Mouse (Mus musculus) midbrain, postnatal 0 days (tissue): ENCODE measurements at regions not wholly inside any gene's neighbourhood (a gene's known extent, or its start where the extent isn't known, plus 50 kb on each side); places are given as distances from the start of the nearest gene placed in this dataset.

Experiments
- ATAC-seq: fragments of 200-750 bp; cut with Nextera tagmentation; 2 replicates; pipeline ENCODE4 v1.8.0; 2017; ENCODE audit warnings: moderate number of reproducible peaks, mild to moderate bottlenecking, moderate TSS enrichment, moderate library complexity; ENCODE audit not compliant: low FRiP score
- DNase-seq: peaks from one replicate; pipeline ENCODE4 v3.0.0-alpha.2; 2015; ENCODE audit warnings: low spot score
- H3K27ac ChIP-seq: fragments of 300-500 bp; sonication (generic); 2 replicates; pipeline ENCODE4 v1.5.1; 2014; ENCODE audit warnings: low read depth, mild to moderate bottlenecking, low read length, mixed read lengths
- H3K27me3 ChIP-seq: fragments of 300-500 bp; sonication (generic); 2 replicates; pipeline ENCODE4 v1.6.1; 2014; ENCODE audit warnings: low read length, control low read depth, mixed read lengths; ENCODE audit not compliant: insufficient read depth
- H3K36me3 ChIP-seq: fragments of 300-500 bp; sonication (generic); 2 replicates; pipeline ENCODE4 v1.6.1; 2014; ENCODE audit warnings: low read length, control low read depth, mixed read lengths; ENCODE audit not compliant: insufficient read depth
- H3K4me1 ChIP-seq: fragments of 300-500 bp; sonication (generic); 2 replicates; pipeline ENCODE4 v1.6.1; 2014; ENCODE audit warnings: mild to moderate bottlenecking, control low read depth, antibody characterized with exemption, low read length, mixed read lengths; ENCODE audit not compliant: insufficient read depth
- H3K4me2 ChIP-seq: fragments of 300-500 bp; sonication (generic); 2 replicates; pipeline ENCODE4 v1.6.1; 2014; ENCODE audit warnings: low read depth, mild to moderate bottlenecking, low read length, mixed read lengths; ENCODE audit not compliant: poor library complexity, severe bottlenecking
- H3K4me3 ChIP-seq: fragments of 300-500 bp; sonication (generic); 2 replicates; pipeline ENCODE4 v1.5.1; 2014; ENCODE audit warnings: low read depth, mild to moderate bottlenecking, low read length, moderate library complexity
- H3K9ac ChIP-seq: fragments of 300-500 bp; sonication (generic); replicated peaks from 2 replicates; pipeline ENCODE4 v1.6.1; 2014; ENCODE audit warnings: mild to moderate bottlenecking, low read length, moderate library complexity, mixed read lengths; ENCODE audit not compliant: poor library complexity, severe bottlenecking
- H3K9me3 ChIP-seq: fragments of 300-500 bp; sonication (generic); 2 replicates; pipeline ENCODE4 v1.6.1; 2016; ENCODE audit warnings: low read length, control low read depth
- CTCF ChIP-seq: IDR thresholded peaks from 2 replicates; pipeline ENCODE4 v1.5.1; 2016; ENCODE audit warnings: antibody characterized with exemption, mild to moderate bottlenecking
- WGBS: fragments of 180-500 bp; shearing (Covaris S2); extraction: QIAGEN DNeasy Blood & Tissue Kit; methylation state at CpG from one replicate; pipeline ENCODE4 v1.1.7; 2014; 5-methylcytosine and 5-hydroxymethylcytosine counted together

- no peak for ATAC-seq
- no peak overlapping the region for H3K27ac ChIP-seq
- H3K36me3 ChIP-seq: no peaks in the 10 kb centered on the region
- H3K27me3 ChIP-seq: no peaks in the 10 kb centered on the region
- no peak overlapping the region for H3K4me3 ChIP-seq
- TF ChIP-seq CTCF: no peak
- H3K9ac ChIP-seq: no peak overlapping the region
- no peak overlapping the region for H3K4me2 ChIP-seq
- H3K4me1 ChIP-seq: no peaks in the 10 kb centered on the region
- no peaks in the 10 kb centered on the region for H3K9me3 ChIP-seq
- DNase-seq: no peak
These were observed 5478.8 kb downstream of the 9330182O14Rik start for GRCm38 (mm10) chr15:45612954-45613353.

- no peak for ATAC-seq
- 0 out of 2 replicates have a peak, but pooled peaks cover 3% of the 10 kb centered on the region for H3K9me3 ChIP-seq
- TF ChIP-seq CTCF: no peak
- DNase-seq: no peak
- no peak overlapping the region for H3K4me3 ChIP-seq
- H3K36me3 ChIP-seq: no peaks in the 10 kb centered on the region
- H3K27ac ChIP-seq: no peak overlapping the region
- H3K27me3 ChIP-seq: no peaks in the 10 kb centered on the region
- H3K9ac ChIP-seq: no peak overlapping the region
- no peak overlapping the region for H3K4me2 ChIP-seq
- H3K4me1 ChIP-seq: no peaks in the 10 kb centered on the region
These were observed 5512.1 kb downstream of the 9330182O14Rik start for GRCm38 (mm10) chr15:45646256-45646655.

DNA sequence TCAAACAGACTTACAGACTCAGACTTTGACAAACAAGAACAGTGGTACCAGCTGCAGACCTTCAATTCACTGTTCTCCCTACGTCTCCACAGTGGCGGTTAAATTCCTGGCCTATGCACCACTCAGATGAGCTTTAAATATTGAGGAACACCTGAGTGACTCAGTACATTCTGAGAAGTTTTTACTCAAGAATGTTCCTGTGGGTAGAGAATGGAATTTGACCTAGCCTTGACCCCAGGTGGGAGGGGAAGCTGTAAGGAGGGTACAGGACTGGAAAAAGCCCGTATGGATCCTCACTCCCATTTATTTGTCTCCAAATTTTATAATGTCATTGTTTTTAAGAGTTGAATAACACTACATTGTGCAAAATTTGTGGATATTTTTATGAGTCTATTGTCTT lies 5529.4 kb downstream of the 9330182O14Rik start:
- Histone ChIP-seq H3K9ac (no peak overlapping the region), H3K9me3 (no peaks in the 10 kb centered on the region), H3K27ac (no peak overlapping the region), H3K36me3 (no peaks in the 10 kb centered on the region), H3K4me3 (no peak overlapping the region), H3K4me1 (no peaks in the 10 kb centered on the region), H3K27me3 (no peaks in the 10 kb centered on the region), H3K4me2 (no peak overlapping the region)
- DNase-seq: no peak
- WGBS: 82% methylated on average over 3 of the region's 3 CpGs
- TF ChIP-seq CTCF: no peak
- ATAC-seq: no peak

DNA sequence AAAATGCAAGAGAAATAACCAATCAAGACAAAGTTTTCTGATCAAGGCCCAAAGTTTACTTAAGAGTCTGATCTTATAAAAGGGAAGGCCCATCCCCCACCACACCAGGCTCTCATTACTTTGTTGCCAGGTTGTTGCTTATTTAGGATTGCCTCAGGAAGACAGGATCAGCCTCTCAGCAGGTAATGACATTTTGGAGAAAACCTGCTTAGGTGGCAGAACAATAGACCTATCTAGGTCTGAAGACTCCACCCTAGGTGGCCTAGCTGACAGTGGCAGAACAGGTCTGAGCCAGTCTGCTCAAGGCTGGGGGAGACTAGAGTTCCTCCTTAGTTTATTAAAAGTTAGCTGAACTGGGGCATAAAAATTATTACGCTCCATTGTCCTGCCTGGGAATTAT lies 5555.3 kb downstream of the 9330182O14Rik start:
- no peak overlapping the region for H3K4me2 ChIP-seq
- ATAC-seq: no peak
- WGBS: 81% methylated on average over 1 of the region's 1 CpGs

DNA sequence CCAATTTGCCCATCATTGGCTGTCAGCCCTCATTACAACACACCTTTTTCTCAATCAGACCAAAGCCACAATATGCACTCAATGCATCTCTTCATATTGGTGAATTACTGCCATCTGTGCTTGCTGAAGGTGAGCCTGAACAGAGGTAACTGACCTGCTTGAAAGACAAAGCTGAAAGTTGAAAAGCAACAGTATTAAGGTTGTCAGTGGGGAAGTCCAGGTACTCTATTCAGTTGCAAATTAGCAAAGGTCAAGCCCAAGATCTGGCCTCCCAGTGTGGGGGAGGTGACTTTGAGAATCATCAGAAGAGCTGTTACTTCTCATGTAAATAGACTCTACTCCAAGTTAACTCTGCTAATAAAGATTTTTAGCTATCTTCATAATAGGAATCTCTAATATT lies 5555.9 kb downstream of the 9330182O14Rik start:
- Histone ChIP-seq H3K4me1 (no peaks in the 10 kb centered on the region), H3K9me3 (peaks cover 6% of the 10 kb centered on the region; the same call in 1 of the 2 replicates), H3K27ac (no peak overlapping the region), H3K9ac (no peak overlapping the region), H3K4me2 (no peak overlapping the region), H3K4me3 (no peak overlapping the region), H3K27me3 (no peaks in the 10 kb centered on the region), H3K36me3 (no peaks in the 10 kb centered on the region)
- no peak for TF ChIP-seq CTCF
- no peak for DNase-seq
- no peak for ATAC-seq

More for the DNA sequence above, 5555.3 kb downstream of the 9330182O14Rik start:
- no peak overlapping the region for H3K9ac ChIP-seq
- H3K27me3 ChIP-seq: no peaks in the 10 kb centered on the region
- DNase-seq: no peak
- no peaks in the 10 kb centered on the region for H3K4me1 ChIP-seq
- no peak for TF ChIP-seq CTCF
- H3K9me3 ChIP-seq: peaks cover 6% of the 10 kb centered on the region; the same call in 1 of the 2 replicates
- H3K4me3 ChIP-seq: no peak overlapping the region
- H3K36me3 ChIP-seq: no peaks in the 10 kb centered on the region
- no peak overlapping the region for H3K27ac ChIP-seq

DNA sequence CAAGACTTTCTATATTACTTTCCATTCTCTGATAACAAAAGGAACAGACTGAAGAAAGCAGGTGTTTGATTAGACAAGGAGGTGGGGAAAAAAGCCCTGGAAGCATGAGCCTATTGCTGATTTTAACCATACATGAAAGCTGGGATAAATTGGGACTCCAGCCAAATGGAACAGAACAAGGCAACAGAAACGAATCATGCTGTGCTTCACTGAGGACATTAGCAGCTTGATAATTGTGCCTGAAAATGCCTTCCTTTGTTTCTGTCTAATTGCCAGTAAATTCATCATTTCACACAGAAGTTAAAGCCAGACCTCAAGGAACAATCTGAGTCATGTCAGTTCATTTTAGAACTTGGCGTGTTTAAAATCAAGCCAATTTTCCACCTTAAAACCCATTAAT lies 5576.9 kb downstream of the 9330182O14Rik start:
- Histone ChIP-seq H3K27ac (no peak overlapping the region), H3K36me3 (no peaks in the 10 kb centered on the region), H3K4me2 (no peak overlapping the region), H3K27me3 (no peaks in the 10 kb centered on the region), H3K9me3 (no peaks in the 10 kb centered on the region), H3K9ac (no peak overlapping the region), H3K4me1 (no peaks in the 10 kb centered on the region), H3K4me3 (no peak overlapping the region)
- peak; percentile 87 for DNase-seq
- 30% methylated on average over 2 of the region's 2 CpGs for WGBS
- no peak for ATAC-seq
- TF ChIP-seq CTCF: no peak
